Mouse (Mus musculus): ENCODE results near the gene Ihh.

The Ihh gene

DNA sequence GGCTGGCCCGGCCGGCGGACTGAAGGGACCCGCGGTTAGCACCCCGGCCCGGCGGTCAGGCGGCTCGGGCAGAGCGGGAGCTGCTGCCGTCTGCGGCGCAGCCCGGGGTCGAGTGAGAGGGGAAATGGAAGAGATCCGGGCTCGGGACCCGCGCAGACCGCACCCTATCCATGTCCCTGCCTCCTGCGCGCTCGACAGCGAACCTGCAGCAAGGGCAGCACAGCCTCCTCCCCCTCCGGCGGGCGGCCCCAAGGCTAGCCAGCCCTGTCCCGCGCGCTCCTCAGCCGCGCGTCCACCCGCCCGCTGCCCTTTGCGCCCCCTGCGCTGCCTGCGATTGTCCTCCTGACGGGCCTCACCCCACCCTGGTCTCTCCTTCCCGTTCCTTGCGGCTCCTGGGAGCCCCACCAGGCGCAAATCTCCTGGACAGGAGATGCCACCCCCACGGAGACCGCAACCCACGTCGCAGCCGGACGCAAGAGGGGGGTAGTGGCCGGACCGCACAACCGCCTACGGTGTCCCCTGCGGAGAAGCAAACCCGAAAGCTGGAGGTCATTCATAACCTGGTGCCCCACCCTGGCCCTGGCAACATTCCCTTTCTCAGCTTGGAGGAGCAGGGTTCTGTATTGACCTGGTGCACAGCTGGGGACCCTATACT is at the start of gene Ihh:
Gene Ihh (minus strand): TSS at position 117 of the 655 bp plus-strand sequence.
- no peak for DNase-seq

DNA sequence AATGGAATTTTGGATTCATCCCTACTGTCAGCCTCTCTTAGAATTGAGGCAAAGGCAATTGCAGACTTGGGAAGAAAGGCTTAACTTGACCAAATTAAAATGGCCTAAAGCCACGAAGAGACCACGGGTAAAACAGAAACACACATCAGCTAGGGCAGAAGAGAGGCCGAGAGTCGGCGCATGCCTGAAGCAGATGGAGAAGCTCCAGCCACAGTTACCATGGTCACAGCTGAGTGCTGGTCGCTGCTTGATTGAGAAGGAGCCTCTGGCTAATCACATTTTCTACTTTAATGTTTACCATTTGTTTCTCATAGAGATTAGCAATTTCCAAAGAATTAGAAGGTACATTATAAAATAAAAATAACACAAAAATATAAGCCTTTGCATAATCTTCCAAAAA is 49.7 kb upstream of the Ihh start:
- no peak for DNase-seq

DNA sequence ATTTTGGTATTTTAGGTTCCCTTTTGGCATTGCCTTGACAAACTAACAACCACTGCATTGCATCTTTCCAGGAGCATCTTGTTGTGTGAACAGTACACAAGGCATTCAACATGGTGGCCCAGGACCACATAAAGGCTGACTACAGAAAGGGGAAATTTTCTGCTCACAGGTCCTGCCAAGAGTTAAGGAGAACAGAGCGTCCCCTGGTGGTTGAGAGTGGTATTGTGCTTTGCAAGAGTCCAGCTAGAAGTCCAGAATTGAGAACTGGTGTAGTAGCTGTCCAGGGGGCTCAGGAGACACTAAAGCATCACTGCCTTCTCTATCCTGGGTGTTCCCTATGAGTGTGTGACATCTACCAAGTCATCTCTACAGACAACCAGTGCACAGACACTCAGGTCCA is 49.0 kb upstream of the Ihh start:
- peak; percentile 61 for DNase-seq

DNA sequence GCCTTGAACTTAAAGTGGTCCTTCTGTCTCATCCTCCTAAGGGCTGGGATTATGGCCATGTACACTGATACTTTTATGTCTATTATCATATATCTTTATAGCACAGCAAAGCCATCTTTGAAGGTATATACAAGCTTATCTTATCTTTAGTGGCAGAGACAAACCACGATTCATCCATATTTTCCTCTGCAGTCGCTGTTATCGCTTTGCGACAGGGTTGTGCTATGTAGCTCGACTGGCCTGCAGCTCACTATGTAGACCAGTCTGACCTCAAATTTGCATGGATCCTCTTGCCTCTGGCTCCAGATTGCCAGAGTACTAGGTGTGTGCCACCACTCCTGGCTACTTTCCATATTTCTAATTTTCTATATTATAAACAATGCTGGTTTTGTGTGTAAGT is 47.7 kb upstream of the Ihh start:
- no peak for DNase-seq

DNA sequence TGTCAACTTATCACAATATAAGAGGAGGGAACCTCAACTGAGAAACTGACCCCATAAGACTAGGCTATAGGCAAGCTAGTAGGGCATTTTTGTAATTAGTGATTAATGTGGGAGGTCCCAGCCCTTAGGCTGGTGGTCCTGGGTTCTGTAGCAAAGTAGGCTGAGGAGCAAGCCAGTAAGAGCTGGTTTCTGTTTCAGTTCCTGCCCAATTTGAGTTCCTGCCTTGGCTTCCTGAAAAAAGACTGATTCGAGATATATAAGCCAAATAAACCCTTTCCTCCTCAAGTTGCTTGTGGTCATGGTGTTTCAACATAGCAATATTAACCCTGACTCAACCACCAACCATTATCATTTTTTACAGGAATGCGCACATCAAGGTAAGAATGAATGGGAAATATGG is 45.8 kb upstream of the Ihh start:
- DNase-seq, result no peak

DNA sequence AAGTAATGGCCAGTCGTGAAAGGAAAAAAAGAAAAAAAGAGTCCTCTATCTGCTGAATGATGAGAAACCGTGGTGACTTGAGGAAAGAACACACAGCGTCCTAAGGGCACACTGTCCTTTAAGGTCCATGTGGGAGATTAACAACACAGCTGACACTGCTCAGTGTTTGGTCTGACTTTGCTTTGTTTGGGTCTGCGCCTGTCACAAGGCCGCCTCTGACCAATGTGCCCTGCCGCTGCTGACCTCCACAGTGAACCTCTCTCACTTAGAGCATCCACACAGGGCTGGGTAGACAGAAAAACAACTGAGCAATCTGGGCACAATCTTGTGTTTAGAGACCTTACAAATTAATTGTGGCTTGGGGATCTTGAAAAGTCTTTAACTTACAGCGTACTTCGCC is 25.5 kb upstream of the Ihh start:
- no peak for DNase-seq

DNA sequence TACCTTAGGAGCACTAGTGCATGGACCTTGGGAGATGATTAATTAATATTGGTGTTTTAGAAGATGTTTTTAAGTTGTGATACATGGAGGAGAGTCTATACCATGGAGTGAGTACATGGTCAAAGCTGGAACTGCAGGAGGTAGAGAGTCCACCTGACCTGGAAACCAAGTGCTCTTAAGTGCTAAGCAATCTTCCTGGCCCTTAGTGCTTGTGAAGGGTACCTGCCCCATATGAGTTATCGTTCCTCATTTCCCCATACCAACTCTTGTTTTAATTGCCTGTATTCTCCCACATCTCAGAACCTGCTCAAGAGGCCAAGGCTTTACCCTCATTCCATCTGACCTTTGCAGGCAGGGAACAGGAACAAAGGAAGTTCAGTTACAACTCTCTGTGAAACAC is 24.5 kb upstream of the Ihh start:
- no peak for DNase-seq

DNA sequence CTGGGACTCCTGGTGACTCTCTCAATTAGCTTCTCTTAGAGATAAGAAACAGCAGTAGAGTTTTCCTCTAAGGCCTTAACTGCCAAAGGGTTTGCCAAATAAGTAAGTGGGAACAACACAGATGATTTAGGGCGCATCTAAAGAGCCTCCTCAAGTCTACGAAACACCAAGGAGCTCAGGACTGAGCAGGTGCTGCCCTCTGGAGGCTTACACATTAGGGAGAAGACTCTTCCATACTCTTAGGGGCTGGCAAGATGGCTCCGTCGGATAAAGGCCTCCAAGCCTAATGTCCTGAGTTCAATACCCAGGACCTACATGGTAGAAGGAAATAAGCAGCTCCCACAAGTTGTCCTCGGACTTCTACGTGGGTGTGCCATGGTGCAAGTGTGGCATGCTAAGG is 22.1 kb upstream of the Ihh start:
- DNase-seq, result no peak

DNA sequence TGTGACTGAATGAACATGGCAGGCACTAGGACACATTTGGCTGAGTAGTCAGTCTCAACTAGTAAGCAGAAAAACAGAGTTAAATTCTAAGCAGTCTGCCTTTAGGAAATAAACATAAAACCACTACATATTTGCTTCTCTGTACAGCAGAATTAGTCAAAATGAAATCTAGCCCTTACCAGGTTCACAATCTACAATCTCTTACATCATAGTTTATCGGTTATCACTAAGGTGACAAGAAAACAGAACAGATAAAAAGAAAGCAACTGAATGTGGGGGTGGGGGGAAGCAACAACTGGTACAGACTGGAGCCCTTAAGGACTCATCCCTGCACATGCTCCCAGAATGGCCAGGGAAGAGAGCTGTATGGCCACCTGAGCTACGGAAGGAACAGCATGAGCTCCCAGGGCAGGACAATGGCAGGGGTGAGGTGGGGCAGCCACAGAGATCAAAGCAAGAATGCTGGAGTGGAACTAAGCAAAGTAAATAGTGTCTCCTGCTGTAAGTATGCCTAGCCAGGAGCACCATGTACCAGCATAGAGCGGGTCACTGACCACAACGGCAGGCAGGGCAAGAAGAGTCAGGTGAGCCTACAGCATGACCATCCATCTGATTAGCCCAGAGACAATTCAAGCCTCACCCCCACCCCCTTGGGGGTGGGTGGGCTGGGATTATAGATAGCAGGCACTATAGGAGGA is 20.0 kb upstream of the Ihh start:
- no peak for DNase-seq

DNA sequence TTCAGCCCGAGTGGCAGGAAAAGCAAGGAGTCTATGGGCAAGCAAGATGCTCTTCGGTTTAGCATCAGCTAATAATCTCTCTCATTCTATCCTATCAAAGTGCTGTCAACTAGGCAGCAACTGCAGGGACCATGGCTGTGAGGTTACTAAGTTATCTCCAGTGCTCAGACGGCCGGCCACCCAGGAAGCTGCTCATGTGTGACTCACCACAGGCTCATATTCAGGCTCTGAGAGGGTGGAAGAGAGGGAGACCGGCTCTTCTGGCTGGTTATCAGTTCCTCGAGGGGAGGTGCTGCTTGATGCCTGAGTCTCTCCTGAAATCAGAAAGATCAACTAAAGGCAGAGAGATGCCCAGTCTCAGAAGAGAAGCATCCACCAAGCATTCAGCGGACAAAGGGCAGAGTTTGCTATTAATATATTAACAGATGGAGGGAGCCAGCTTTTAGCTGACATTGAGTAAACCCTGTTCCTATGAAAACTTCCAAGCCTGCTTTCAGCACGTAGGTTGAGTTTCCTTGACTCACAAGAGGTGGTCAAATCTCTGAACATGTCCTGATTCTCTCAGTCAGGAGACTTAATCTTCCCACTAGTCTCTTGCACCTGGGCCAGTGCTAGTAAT is 16.6 kb upstream of the Ihh start:
- no peak for DNase-seq

DNA sequence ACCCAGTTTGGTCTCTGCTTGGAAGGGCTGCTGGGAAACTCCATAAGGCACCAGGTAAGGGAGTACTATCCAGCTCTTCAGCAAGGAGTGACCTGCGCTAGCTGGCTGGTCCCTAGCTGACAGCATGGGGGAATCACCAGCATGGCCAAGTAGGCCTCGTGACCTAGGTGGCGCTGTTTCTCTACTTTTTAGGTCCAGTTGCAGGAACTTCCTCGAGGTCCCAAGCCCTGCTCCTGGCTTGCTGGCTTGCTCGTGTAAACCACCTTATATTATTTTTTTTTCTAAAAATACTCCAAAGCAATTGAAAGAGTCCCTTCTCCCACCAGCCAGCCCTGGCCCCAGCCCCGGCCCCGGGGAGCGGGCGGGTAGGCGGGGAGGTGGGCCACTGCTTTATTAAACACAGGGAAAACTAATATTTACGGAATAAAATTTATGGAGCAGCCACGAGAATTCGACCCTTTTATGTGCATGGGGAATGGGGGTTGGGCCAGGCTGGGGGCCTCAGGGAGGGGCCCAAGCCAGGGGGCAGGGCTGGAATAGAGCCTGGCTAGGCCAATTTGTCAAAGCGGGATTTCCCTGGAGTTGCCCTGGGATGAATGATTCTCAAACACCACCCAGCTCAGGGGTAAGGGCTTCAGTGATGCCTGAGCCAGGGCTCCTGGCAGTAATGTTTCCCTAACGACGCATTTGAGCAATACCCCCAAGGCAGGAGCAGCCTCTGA is 13.2 kb upstream of the Ihh start:
- DNase-seq, result peak; percentile 96

DNA sequence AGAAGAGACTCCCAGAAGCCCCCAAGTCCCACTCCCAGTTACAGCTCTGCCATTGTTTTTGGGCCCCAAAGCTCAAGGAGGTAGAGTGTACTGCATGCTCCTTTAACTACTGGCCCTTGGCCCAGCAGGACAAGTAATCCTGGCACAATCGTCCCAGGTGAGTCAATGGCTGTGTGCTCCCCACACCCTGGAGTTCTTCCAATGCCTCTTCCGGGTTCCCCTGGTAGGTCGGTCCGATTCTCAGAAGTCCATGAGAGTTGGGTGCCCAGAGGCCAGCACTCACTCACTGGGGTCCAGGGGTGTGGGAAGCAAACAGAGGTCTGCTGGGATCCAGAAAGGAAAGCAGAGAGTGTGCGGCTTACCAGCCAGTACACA is 11.4 kb upstream of the Ihh start:
- DNase-seq, result no peak

DNA sequence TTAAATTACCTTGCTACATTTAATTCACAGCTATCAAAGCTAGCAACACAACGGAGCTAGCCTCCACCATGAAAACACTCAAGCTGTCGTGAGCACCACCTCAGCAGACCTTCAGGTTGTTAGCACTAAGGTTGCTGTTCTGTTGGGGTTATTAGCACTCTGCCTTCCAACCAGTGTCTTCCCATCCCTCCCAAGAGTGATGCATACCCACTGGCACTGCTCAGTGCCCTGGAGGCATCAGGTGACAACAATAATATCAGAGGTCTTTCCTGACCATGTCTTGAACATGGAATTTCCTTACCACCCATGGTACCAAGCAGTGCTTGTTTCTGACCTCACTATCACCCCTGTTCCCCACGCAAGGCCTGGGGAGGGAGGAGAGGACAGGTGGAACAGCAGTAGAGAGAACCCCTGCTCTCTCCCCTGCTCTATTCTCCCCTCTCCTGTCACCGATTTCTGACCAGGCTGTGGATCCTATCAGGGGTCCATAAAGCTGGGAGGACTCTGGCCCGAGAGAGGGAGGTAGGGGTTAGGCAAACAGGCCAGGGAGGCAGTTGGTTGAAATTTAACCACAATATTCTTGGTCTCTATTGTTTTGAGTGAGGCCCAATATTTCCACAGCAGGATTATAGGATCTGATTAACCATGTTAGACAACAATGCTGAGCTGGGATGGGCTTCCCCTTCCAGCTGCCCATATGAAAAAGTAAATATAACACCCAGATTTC is 10.8 kb upstream of the Ihh start:
- no peak for DNase-seq

DNA sequence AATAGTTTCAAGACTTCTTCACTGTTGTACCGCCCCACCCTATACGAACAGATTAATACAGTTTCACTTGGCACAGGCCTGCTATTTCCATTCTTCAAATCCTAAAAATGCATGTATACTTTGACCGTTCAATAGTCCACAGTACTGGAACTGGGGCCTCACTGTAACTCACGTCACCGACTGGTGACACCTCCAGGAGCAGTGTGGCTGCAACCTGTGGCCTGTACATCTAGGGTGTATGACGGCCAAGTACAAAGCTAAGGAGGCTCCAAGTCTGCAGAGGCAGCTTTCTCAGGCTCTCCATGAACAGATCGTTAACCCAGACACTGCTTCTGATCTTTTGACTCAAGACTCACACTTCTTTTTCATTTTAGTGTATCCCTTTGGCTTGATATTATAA is 10.2 kb upstream of the Ihh start:
- DNase-seq, result no peak

DNA sequence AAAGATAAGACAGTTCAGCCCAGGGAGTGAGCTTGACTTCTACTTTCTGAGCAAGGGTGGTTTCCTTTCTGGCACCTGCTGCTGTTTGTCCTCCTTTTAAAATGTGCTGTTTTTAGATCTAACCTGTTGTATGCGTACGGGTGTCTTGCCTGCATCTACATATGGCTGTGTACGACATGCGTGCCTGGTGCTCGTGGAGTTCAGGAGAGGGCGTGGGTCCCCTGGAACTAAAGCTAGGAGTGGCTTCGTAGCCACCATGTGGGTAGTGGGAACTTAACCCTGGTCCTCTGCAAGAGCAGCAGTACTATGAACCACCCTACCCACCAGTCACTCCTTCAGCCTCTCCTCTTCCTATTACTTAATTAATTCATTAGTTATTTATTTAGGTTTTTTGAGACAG is 8.6 kb upstream of the Ihh start:
- no peak for DNase-seq

DNA sequence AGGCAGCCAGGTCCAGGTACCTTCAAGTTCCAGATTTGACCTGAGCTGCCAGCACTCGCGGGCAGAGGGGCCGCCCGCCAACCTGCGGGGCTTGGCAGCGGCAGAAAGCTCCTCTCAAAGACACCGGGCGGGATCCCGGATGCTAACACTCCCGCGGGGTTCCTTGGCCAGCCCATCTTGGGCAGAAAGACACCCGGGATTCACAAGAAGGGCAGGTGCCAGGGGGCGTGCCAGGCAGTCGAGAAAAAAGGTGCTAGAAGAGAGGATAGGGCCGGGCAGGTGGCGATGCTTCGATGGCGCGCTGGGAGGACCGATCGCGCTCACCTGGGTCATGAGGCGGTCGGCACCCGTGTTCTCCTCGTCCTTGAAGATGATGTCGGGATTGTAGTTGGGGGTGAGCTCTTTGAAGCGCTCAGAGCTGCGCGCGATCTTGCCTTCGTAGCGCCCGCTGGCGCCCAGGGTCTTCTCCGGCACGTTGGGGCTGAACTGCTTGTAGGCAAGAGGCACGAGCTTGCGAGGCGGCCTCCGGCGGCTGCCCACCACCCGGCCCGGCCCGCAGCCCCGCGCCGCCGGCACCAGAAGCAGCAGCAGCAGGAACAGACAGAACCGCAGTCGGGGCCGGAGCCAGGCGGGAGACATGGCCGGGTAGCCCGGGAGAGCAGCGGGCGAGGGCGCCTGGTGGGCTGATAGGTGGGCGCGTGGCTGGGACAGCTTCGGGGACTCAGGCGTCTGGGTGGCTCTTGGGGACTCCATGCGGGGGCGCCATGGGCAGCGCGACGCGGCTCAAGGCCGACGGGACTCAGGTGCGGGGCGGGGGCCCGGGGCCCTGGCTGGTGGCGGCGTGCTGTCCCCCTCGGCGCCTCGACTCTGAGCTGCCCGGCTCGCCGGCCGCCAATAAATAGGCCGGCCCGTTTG is 639 bp downstream of the Ihh start:
- DNase-seq, result peak; percentile 38

DNA sequence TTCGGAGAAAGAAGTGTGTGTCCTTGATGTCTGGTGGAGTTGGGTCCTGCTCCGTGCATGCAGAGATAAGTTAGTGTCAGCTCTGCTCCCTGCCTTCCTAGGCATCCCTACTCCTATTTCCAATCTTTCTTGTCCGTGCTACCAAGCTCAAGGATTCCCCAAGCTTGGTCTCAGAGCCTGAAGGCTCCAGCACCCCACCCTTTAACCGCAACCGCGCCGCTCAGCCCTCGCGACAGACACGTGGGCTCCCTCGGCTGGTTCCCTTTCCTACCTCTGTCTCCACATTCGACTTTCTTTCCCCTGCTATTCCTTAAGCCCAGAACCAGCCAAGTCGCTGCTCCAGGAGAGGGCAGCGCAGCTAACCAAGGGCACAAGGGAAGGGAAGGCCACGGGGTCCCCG is 1.4 kb downstream of the Ihh start:
- DNase-seq, result no peak

DNA sequence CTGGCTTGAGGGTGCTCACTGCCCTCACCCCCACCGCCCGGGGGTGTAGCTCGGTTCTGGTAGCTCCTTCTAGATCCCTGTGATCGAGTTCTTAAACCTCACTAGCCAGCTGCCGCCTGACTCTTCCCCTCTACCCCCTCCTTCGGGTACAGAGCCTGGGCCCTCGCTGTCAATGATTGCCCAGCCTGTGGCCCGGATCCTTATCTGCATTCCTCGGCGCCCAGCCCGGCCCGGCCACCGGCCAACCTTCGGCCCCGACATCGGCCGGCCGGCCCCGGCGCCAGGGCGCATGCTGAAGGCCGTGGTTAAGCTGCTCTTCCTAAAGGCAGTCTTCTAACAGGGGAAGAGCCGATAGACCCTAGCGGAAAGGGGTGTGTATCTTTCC is 1.8 kb downstream of the Ihh start:
- peak; percentile 7 for DNase-seq

DNA sequence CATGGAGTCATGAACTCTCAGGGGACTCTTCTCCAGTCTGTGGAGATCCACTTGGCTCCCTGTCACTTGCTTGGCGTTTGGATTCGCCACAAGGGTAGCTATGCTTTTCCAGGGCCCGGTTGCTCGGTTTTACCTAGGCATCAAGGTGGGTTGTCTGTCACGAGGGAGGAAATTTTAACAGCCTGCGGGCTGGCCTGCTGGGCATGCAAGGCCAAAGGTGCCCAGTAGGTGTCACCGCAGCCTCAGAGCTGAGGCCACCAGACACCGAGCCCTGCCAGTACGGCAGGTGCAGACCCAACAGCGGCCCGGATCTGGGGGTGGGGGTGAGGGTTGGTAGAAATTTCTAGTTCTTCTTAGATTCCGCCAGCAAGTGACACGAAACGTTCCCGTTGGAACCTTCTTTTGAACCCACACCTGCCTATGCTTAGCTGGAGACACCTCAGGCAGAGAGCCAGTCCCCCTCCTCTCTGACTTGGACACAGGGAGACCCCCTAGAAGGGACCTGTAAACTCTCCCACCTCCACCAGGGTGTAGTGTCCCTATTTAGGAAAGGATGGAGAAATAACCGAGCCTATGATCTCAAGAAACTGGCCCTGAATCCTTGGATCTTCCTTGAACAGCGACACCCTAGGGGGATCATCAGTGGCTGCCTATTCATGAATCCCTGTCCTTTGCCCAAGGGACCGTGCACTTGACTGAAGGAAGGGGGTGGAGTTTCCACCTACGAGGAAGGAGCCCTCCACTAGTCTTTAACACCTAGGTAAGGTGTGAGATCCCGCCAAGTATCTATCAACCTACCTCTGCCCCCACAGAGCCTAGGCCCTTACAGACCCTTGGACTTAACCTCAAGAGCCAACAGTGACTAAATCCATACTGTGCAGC is 2.4 kb downstream of the Ihh start:
- peak; percentile 74 for DNase-seq

DNA sequence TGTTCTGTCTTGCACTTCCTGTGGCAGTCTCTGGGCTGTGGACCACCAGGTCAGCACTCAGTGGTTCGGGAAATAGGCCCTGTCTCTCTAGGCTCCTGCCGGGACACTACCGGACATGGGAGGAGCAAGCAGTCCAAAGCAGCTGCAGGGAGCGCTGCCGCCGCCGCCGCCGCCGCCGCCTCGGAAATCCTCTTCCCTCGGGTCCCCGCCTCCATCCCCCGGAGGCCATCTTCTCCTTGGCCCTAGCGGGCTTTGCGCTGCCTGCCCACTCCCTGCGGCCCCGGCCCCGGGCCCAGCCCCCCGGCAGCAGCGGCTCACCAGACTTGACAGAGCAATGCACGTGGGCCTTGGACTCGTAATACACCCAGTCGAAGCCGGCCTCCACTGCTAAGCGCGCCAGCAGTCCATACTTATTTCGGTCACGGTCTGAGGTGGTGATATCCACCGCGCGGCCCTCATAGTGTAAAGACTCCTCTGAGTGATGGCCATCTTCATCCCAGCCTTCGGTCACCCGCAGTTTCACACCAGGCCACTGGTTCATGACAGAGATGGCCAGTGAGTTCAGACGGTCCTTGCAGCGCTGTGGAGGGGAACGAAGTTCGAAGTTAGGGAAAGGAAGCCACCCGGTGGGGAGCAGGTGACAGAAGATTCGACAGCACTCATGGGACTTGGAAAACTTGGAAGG is 3.3 kb downstream of the Ihh start:
- DNase-seq, result peak; percentile 50
